Mouse (Mus musculus) embryonic facial prominence, embryonic 15.5 days (tissue): ENCODE measurements around the gene Bcam. TPM values are rescaled to one million over a fixed set of nuclear protein-coding genes. Genes with fewer than 3 reads are reported as not detected.

ENCODE experiments used
- ATAC-seq: fragments of 200-750 bp; cut with Nextera tagmentation; 2 replicates; pipeline ENCODE4 v1.8.0; 2017; ENCODE audit warnings: low read depth, moderate TSS enrichment; ENCODE audit not compliant: insufficient number of reproducible peaks, low FRiP score, low TSS enrichment
- H3K27ac ChIP-seq: fragments of 300-500 bp; sonication (generic); replicated peaks from 2 replicates; pipeline ENCODE4 v1.5.1; 2015; ENCODE audit warnings: mild to moderate bottlenecking, inconsistent platforms
- H3K27me3 ChIP-seq: fragments of 300-500 bp; sonication (generic); 2 replicates; pipeline ENCODE4 v1.6.1; 2015; ENCODE audit warnings: inconsistent platforms
- H3K36me3 ChIP-seq: fragments of 300-500 bp; sonication (generic); 2 replicates; pipeline ENCODE4 v1.6.1; 2015; ENCODE audit warnings: mild to moderate bottlenecking, inconsistent platforms
- H3K4me1 ChIP-seq: fragments of 300-500 bp; sonication (generic); 2 replicates; pipeline ENCODE4 v1.6.1; 2015; ENCODE audit warnings: inconsistent platforms
- H3K4me2 ChIP-seq: fragments of 300-500 bp; sonication (generic); replicated peaks from 2 replicates; pipeline ENCODE4 v1.6.1; 2015; ENCODE audit warnings: mild to moderate bottlenecking, inconsistent platforms
- H3K4me3 ChIP-seq: fragments of 300-500 bp; sonication (generic); replicated peaks from 2 replicates; pipeline ENCODE4 v1.5.1; 2015; ENCODE audit warnings: mild to moderate bottlenecking, inconsistent platforms
- H3K9ac ChIP-seq: fragments of 300-500 bp; sonication (generic); 2 replicates; pipeline ENCODE4 v1.6.1; 2015; ENCODE audit warnings: inconsistent platforms
- H3K9me3 ChIP-seq: fragments of 300-500 bp; sonication (generic); replicated peaks from 2 replicates; pipeline ENCODE4 v1.6.1; 2016; ENCODE audit warnings: inconsistent platforms
- WGBS: fragments of 180-500 bp; shearing (Covaris S2); methylation state at CpG from one replicate; pipeline ENCODE4 v1.1.7; 2015; 5-methylcytosine and 5-hydroxymethylcytosine counted together
- polyA plus RNA-seq: library from polyadenylated mRNA; unstranded; fragments of >200 nt; fragmentation: Nextera tagmentation; extraction: Ambion mirVana; gene quantifications from 2 replicates; pipeline ENCODE4 v1.2.1, GENCODE M21; 2015

Bcam gene
- polyA plus RNA-seq, 1 experiment from 2014 or later: 158 TPM

GRCm38 (mm10) chr7:19769001-19769400 is 1.8 kb downstream of the Bcam start:
- peak; percentile 39 for ATAC-seq
- 23% methylated on average over 4 of the region's 4 CpGs for WGBS
- no peaks in the 10 kb centered on the region for H3K27me3 ChIP-seq
- H3K9me3 ChIP-seq: no peaks in the 10 kb centered on the region
- peak overlapping the region; percentile 65 for H3K4me2 ChIP-seq
- H3K4me1 ChIP-seq: peaks cover 29% of the 10 kb centered on the region
- H3K36me3 ChIP-seq: peaks cover 20% of the 10 kb centered on the region
- H3K27ac ChIP-seq: peak overlapping the region; percentile 74
- peak overlapping the region; percentile 46 for H3K4me3 ChIP-seq
- H3K9ac ChIP-seq: 0 out of 2 replicates have a peak overlapping the region, but pooled peaks have one; percentile 37

DNA sequence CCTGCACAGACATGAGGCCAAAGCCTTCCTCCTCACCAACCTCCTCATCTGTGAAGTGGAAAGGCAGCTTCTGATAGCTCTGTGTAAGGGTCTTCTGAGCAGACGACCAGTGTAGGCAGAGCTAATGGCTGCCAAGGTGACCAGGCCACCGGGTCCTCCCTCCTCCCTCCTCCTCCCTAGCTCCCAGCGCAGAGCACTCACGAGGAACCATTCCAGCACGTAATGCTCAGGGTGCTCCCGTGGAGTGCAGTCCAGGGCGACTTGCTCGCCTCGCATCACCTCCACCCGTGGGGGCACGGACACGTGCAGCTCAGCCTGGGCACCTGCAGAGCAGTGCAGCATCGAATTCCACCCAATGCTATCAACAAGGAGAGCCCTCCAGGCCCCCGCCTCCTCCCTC is 2.6 kb downstream of the Bcam start:
- no peaks in the 10 kb centered on the region for H3K27me3 ChIP-seq
- no peaks in the 10 kb centered on the region for H3K9me3 ChIP-seq
- H3K36me3 ChIP-seq: peaks cover 21% of the 10 kb centered on the region
- H3K4me3 ChIP-seq: peak overlapping the region; percentile 46
- no peak overlapping the region for H3K27ac ChIP-seq
- peak overlapping the region; percentile 65 for H3K4me2 ChIP-seq
- peaks cover 29% of the 10 kb centered on the region for H3K4me1 ChIP-seq
- H3K9ac ChIP-seq: no peak overlapping the region; the same call in 1 of the 2 replicates
- no peak for ATAC-seq
- WGBS: 54% methylated on average over 14 of the region's 14 CpGs

GRCm38 (mm10) chr7:19764581-19764980 is 6.2 kb downstream of the Bcam start:
- 89% methylated on average over 9 of the region's 9 CpGs for WGBS
- H3K4me1 ChIP-seq: peaks cover 9% of the 10 kb centered on the region
- H3K4me2 ChIP-seq: no peak overlapping the region
- H3K36me3 ChIP-seq: peaks cover 33% of the 10 kb centered on the region
- ATAC-seq: no peak
- H3K4me3 ChIP-seq: no peak overlapping the region
- no peaks in the 10 kb centered on the region for H3K9me3 ChIP-seq
- no peaks in the 10 kb centered on the region for H3K27me3 ChIP-seq
- H3K9ac ChIP-seq: no peak overlapping the region
- no peak overlapping the region for H3K27ac ChIP-seq

GRCm38 (mm10) chr7:19763829-19764477 is 6.9 kb downstream of the Bcam start:
- H3K27me3 ChIP-seq: no peaks in the 10 kb centered on the region
- H3K4me3 ChIP-seq: no peak overlapping the region
- no peak for ATAC-seq
- H3K9me3 ChIP-seq: no peaks in the 10 kb centered on the region
- no peak overlapping the region for H3K9ac ChIP-seq
- no peak overlapping the region for H3K4me2 ChIP-seq
- H3K36me3 ChIP-seq: peaks cover 39% of the 10 kb centered on the region
- WGBS: 70% methylated on average over 13 of the region's 13 CpGs
- no peak overlapping the region for H3K27ac ChIP-seq
- peaks cover 3% of the 10 kb centered on the region for H3K4me1 ChIP-seq

DNA sequence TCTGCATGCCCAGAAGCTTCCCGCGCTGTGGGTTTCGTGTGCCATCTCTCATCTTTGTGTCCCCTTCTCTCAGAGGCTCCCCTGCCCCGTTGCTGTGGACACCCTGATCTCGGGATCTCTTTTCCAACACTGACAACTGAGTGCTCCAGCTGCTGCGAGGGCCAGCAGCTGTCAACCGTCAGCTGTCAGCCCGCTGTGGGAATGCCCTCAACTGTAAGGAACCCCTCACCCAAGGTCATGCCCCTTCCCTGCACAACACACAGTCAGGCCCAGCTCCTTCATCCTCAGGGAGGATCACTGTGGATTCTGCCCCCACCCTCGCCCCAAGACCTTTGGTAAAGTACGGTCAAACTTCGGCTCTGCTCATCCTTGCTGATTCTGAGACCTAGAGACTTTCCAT is 8.5 kb downstream of the Bcam start:
- no peak overlapping the region for H3K4me3 ChIP-seq
- no peaks in the 10 kb centered on the region for H3K27me3 ChIP-seq
- H3K27ac ChIP-seq: no peak overlapping the region
- H3K4me2 ChIP-seq: no peak overlapping the region
- no peak for ATAC-seq
- H3K9ac ChIP-seq: no peak overlapping the region
- H3K4me1 ChIP-seq: no peaks in the 10 kb centered on the region
- 81% methylated on average over 11 of the region's 11 CpGs for WGBS
- H3K9me3 ChIP-seq: no peaks in the 10 kb centered on the region
- peaks cover 51% of the 10 kb centered on the region for H3K36me3 ChIP-seq

DNA sequence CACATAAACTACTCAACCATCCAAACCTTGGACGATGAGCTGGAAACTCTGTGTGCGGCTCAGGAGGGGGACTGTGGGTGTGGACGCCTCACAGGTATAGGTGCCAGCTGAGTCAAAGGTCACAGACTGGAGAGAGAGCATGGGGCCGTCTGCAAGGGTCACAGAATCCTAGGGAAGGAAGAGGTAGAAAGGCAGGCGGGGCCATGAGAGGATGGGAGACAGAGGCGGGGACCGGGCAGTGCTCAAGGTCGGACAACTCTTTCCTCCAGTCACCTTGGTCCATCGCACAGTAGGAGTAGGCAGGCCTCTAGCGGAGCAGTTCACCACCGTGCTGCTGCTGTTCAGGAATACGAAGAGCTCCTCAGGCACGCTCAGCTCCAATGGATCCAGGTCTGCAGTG is 10.8 kb downstream of the Bcam start:
- no peaks in the 10 kb centered on the region for H3K27me3 ChIP-seq
- no peak overlapping the region for H3K4me3 ChIP-seq
- no peak for ATAC-seq
- peaks cover 43% of the 10 kb centered on the region for H3K36me3 ChIP-seq
- H3K9ac ChIP-seq: no peak overlapping the region
- H3K9me3 ChIP-seq: no peaks in the 10 kb centered on the region
- no peak overlapping the region for H3K27ac ChIP-seq
- 85% methylated on average over 13 of the region's 13 CpGs for WGBS
- peaks cover 6% of the 10 kb centered on the region; the same call in 1 of the 2 replicates for H3K4me1 ChIP-seq
- no peak overlapping the region for H3K4me2 ChIP-seq

GRCm38 (mm10) chr7:19758623-19759022 is 12.2 kb downstream of the Bcam start:
- Histone ChIP-seq H3K9ac (no peak overlapping the region), H3K4me2 (no peak overlapping the region), H3K4me1 (peaks cover 7% of the 10 kb centered on the region; the same call in 1 of the 2 replicates), H3K36me3 (peaks cover 35% of the 10 kb centered on the region), H3K4me3 (no peak overlapping the region), H3K9me3 (no peaks in the 10 kb centered on the region), H3K27me3 (no peaks in the 10 kb centered on the region), H3K27ac (no peak overlapping the region)
- ATAC-seq: no peak
- WGBS: 90% methylated on average over 13 of the region's 13 CpGs

DNA sequence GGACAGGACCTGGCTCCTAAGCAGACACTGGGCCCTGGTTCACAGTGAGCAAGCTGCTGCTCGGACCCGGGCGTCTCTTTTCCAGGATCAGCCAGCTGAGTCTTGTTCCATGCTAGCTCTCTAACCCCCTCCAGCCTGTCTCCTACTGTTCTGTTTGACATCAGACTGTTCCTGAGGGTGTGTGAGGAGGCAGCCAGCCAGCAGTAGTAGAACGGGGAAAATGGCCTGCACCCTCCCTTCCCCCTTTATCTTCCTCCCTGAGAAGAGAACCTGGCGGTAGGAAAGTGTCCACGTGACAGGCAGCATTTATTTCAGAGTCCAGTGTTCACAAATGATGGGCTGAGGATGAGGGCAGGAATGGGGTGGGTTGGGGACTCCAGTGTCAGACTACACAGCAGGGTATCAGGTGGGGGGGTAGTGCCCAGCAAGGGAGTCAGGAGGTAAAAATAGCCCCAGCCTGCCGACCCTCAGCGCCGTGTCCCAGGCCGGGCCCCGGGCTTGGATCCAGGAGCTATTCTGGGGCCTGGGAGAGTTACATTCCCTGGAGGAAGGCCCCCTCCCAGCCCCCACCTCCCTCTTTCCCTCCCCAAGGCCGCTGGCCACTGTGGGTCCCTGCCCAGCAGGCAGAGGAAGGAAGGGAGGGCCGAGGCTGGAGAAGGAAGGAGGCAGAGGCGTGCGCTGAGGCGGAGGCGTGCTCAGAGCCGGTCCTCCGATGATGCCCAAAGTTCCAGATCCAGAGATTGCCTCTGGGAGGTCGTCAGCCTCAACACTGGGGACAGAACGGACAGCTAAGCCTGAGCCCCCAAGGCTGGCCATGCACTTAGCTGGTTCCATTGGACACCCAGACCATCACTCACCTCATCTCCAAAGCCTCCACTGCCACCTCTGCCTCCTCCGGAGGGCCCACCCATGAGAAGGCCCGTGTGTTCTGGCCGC is 14.7 kb downstream of the Bcam start:
- no peaks in the 10 kb centered on the region for H3K9me3 ChIP-seq
- H3K9ac ChIP-seq: no peak overlapping the region
- ATAC-seq: no peak
- no peaks in the 10 kb centered on the region for H3K27me3 ChIP-seq
- H3K4me3 ChIP-seq: no peak overlapping the region
- no peak overlapping the region for H3K4me2 ChIP-seq
- H3K36me3 ChIP-seq: peaks cover 29% of the 10 kb centered on the region
- peaks cover 11% of the 10 kb centered on the region for H3K4me1 ChIP-seq
- WGBS: 70% methylated on average over 23 of the region's 24 CpGs
- 0 out of 2 replicates have a peak overlapping the region, but pooled peaks have one; percentile 25 for H3K27ac ChIP-seq

DNA sequence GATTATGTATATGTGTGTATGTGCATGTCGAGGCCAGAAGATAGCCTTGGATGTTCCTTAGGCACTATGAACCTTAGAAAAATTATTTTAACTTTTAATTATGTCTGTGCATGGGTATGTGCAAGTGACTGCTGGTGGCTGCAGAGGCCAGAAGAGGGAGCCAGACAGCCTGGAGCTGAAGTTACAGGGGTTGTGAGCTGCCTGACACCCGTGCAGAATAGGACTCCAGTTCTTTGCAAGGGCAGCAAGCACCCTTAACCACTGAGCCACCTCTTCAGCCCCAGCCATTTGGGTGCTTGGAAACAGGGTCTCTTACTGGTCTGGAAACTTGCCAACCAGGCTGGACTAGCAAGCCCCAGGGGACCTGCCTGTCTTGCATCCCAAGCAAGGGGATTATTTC is 15.8 kb downstream of the Bcam start:
- no peak overlapping the region for H3K27ac ChIP-seq
- ATAC-seq: no peak

DNA sequence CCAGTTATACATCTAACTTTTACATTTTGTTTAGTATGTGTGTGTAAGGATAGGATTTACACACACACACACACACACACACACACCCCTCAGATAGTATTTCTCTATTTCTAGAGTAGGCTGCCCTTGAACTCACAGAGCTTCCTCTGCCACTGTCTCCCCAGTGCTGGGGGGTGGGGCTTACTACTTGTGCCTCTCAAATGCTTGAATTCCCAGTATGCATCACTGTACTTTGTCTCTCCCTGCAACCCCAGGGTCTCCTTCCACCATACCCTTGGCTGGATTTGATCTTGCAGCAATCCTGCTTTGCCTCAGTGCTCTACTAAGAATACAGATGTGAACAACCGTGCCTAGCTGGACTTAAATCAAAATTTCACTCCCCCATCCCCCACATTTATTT is 16.8 kb downstream of the Bcam start:
- no peak overlapping the region for H3K4me3 ChIP-seq
- H3K9ac ChIP-seq: no peak overlapping the region
- H3K4me1 ChIP-seq: peaks cover 20% of the 10 kb centered on the region
- no peaks in the 10 kb centered on the region for H3K27me3 ChIP-seq
- H3K9me3 ChIP-seq: no peaks in the 10 kb centered on the region
- no peak overlapping the region for H3K4me2 ChIP-seq
- 66% methylated on average over 1 of the region's 1 CpGs for WGBS
- ATAC-seq: no peak
- peaks cover 17% of the 10 kb centered on the region for H3K36me3 ChIP-seq
- 0 out of 2 replicates have a peak overlapping the region, but pooled peaks have one; percentile 7 for H3K27ac ChIP-seq

More for the DNA sequence above, 15.8 kb downstream of the Bcam start:
- Histone ChIP-seq H3K9ac (no peak overlapping the region), H3K9me3 (no peaks in the 10 kb centered on the region), H3K4me1 (peaks cover 20% of the 10 kb centered on the region), H3K36me3 (peaks cover 26% of the 10 kb centered on the region), H3K4me2 (no peak overlapping the region), H3K27me3 (no peaks in the 10 kb centered on the region), H3K4me3 (no peak overlapping the region)
- 82% methylated on average over 2 of the region's 2 CpGs for WGBS

DNA sequence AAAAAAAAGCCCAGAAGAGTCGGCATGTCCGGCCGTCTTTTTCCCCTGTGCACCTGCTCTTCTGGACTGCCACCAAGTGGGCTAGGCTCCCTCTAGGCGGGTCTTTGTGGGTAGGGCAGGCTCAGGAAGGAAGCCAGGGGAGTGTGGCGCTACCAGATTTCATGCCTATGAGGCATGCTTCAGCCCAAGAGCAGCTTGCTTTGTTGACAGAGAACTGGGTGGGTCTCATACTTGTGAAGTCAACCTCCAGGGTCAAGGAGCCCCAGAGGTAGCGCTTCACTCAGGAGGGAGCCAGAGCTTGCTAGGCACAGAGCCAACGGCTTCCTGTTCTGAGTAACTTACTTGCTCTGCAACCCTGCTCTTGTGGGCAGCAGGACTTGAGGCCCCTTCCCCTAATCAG is 17.2 kb downstream of the Bcam start:
- ATAC-seq: no peak
- H3K27ac ChIP-seq: peak overlapping the region; percentile 7; the same call in 1 of the 2 replicates

More for the DNA sequence above, 17.2 kb downstream of the Bcam start:
- no peaks in the 10 kb centered on the region for H3K9me3 ChIP-seq
- no peaks in the 10 kb centered on the region for H3K27me3 ChIP-seq
- H3K4me1 ChIP-seq: peaks cover 20% of the 10 kb centered on the region
- 58% methylated on average over 7 of the region's 7 CpGs for WGBS
- peaks cover 13% of the 10 kb centered on the region for H3K36me3 ChIP-seq
- H3K4me3 ChIP-seq: no peak overlapping the region
- no peak overlapping the region for H3K4me2 ChIP-seq
- H3K9ac ChIP-seq: no peak overlapping the region
